Mouse (Mus musculus) E14TG2a.4 (cell line): ENCODE results near the gene Cdc42bpb.

Source experiments
- H3K27me3 ChIP-seq: 2 replicates; pipeline ENCODE4 v1.6.1; 2014; ENCODE audit warnings: low read length, control low read depth; ENCODE audit not compliant: insufficient read depth
- H3K36me3 ChIP-seq: 2 replicates; pipeline ENCODE4 v1.6.1; 2014; ENCODE audit warnings: low read length, control low read depth; ENCODE audit not compliant: insufficient read depth
- H3K4me1 ChIP-seq: replicated peaks from 2 replicates; pipeline ENCODE4 v1.6.1; 2014; ENCODE audit warnings: low read depth, low read length, control low read depth
- H3K4me3 ChIP-seq: replicated peaks from 2 replicates; pipeline ENCODE4 v1.5.1; 2014; ENCODE audit warnings: mild to moderate bottlenecking, low read length
- H3K9me3 ChIP-seq: 2 replicates; pipeline ENCODE4 v1.6.1; 2014; ENCODE audit warnings: low read length, control low read depth
- CTCF ChIP-seq: conservative IDR thresholded peaks from 2 replicates; pipeline ENCODE4 v1.5.1; 2014; ENCODE audit warnings: low read length
- NANOG ChIP-seq: IDR thresholded peaks from 2 replicates; pipeline ENCODE4 v1.6.1; 2014; ENCODE audit warnings: borderline replicate concordance, low read length, mixed read lengths
- POU5F1 ChIP-seq: IDR thresholded peaks from 2 replicates; pipeline ENCODE4 v1.6.1; 2014; ENCODE audit warnings: low read length, borderline replicate concordance

The Cdc42bpb gene

GRCm38 (mm10) chr12:111340692-111341091 lies 36.8 kb downstream of the Cdc42bpb start:
- TF ChIP-seq NANOG = no peak
- peaks cover 19% of the 10 kb centered on the region for H3K4me1 ChIP-seq
- H3K27me3 ChIP-seq = no peaks in the 10 kb centered on the region
- no peak overlapping the region for H3K4me3 ChIP-seq
- H3K36me3 ChIP-seq = peaks cover 76% of the 10 kb centered on the region
- no peaks in the 10 kb centered on the region for H3K9me3 ChIP-seq

GRCm38 (mm10) chr12:111337864-111338354 lies 39.6 kb downstream of the Cdc42bpb start:
- no peaks in the 10 kb centered on the region for H3K27me3 ChIP-seq
- TF ChIP-seq CTCF (no peak), NANOG (no peak), POU5F1 (no peak)
- H3K4me1 ChIP-seq = peaks cover 21% of the 10 kb centered on the region
- no peak overlapping the region for H3K4me3 ChIP-seq
- H3K9me3 ChIP-seq = no peaks in the 10 kb centered on the region
- peaks cover 96% of the 10 kb centered on the region for H3K36me3 ChIP-seq

DNA sequence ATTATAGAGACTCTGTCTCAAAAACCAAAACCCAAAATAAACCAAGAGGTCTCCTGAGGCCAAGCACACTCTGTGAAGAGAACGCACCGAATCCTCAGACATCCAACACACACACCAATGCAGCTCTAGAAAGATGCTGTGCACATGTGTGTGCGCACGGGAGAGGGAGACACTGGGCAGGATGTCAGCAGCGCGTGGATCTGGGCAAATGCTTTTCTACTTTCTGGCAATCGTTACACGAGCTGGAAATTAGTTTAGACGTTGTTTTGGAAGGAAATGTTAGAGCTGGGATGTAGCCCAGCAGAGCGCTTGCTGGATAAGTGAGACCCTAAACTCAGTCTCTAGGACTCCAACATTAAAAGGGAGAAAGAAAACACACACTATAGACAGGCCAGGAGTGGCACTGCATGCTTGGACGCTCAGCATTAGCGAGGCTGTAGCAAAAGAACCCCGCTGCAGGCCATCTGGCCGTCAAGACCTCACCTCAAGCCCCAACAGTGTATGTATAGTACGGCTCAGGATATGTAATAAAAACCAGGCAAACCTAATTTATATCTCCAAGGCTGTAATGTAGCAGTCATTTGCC lies 44.4 kb downstream of the Cdc42bpb start:
- H3K4me1 ChIP-seq = peaks cover 32% of the 10 kb centered on the region
- no peak overlapping the region for H3K4me3 ChIP-seq
- no peaks in the 10 kb centered on the region for H3K9me3 ChIP-seq
- H3K27me3 ChIP-seq = no peaks in the 10 kb centered on the region
- peaks cover 86% of the 10 kb centered on the region for H3K36me3 ChIP-seq
- TF ChIP-seq NANOG (no peak), CTCF (no peak), POU5F1 (no peak)

GRCm38 (mm10) chr12:111332443-111332842 lies 45.1 kb downstream of the Cdc42bpb start:
- peaks cover 86% of the 10 kb centered on the region for H3K36me3 ChIP-seq
- no peaks in the 10 kb centered on the region for H3K9me3 ChIP-seq
- no peak for TF ChIP-seq NANOG
- TF ChIP-seq CTCF = no peak
- TF ChIP-seq POU5F1 = no peak
- H3K4me1 ChIP-seq = peaks cover 26% of the 10 kb centered on the region
- H3K4me3 ChIP-seq = no peak overlapping the region
- no peaks in the 10 kb centered on the region for H3K27me3 ChIP-seq

- TF ChIP-seq POU5F1 = no peak
- no peak for TF ChIP-seq NANOG
- TF ChIP-seq CTCF = no peak
- H3K36me3 ChIP-seq = peaks cover 86% of the 10 kb centered on the region
- H3K9me3 ChIP-seq = no peaks in the 10 kb centered on the region
- peaks cover 25% of the 10 kb centered on the region for H3K4me1 ChIP-seq
- H3K27me3 ChIP-seq = no peaks in the 10 kb centered on the region
- H3K4me3 ChIP-seq = no peak overlapping the region
Measured at GRCm38 (mm10) chr12:111331573-111331972, 45.9 kb downstream of the Cdc42bpb start.

- Histone ChIP-seq H3K9me3 (no peaks in the 10 kb centered on the region), H3K4me1 (peaks cover 25% of the 10 kb centered on the region), H3K4me3 (no peak overlapping the region), H3K36me3 (peaks cover 86% of the 10 kb centered on the region), H3K27me3 (no peaks in the 10 kb centered on the region)
- TF ChIP-seq POU5F1 = no peak
- TF ChIP-seq CTCF = no peak
- no peak for TF ChIP-seq NANOG
Measured at GRCm38 (mm10) chr12:111329281-111329680, 48.2 kb downstream of the Cdc42bpb start.

DNA sequence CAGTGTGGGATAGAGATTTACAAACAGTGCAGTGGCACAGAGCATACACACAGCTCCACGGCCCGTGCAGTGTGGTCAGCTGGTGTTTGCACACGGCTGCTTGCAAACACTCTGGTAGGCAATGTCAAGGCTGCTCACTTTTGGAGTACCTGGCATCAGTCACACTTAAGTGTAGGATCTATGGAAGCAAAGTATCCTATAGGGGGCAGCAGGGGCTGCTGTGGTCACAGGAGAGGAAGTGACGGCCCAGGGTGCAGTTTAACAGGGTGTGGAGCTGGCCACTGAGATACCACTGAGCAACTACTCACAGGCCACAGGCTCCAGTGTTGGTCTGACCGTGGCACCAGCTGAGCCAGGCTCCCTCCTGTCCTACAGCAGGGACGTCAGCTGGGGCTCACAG lies 49.2 kb downstream of the Cdc42bpb start:
- Histone ChIP-seq H3K36me3 (peaks cover 89% of the 10 kb centered on the region), H3K4me3 (no peak overlapping the region), H3K27me3 (no peaks in the 10 kb centered on the region), H3K9me3 (no peaks in the 10 kb centered on the region), H3K4me1 (peaks cover 29% of the 10 kb centered on the region)
- TF ChIP-seq POU5F1 = no peak
- TF ChIP-seq CTCF = no peak; the same call in 1 of the 2 replicates
- no peak for TF ChIP-seq NANOG

DNA sequence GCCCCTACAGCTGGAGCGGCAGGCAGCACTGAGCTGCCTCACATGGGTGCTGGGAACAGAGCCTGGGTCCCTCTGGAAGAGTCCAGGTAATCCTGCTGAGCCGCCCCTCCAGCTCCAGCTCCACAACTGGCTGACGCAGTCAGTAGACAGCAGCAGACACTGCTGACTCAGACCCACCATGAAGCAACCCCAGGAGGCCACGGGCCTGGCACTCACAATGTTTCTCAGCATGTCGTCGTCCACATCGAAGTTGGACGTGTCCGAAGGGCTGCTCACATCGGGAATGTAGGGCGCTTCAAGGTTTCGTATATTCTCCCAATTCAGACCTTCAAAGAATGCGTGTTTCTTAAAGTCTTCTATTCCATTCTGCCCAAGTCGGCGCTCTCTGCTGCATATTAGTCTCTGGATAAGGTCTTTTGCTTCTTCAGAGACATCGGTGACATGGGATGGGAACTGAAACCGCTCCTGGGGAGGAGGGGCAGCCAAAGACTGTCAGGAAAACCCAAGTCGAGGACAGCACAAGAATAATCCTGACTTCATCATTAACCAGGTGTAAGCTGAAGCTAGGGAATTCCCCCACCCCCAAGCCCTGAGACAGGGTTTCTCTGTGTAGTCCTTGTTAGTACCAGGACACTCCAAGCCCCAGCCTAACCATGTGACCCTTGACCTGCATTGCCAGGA lies 51.6 kb downstream of the Cdc42bpb start:
- H3K4me3 ChIP-seq = no peak overlapping the region
- TF ChIP-seq CTCF (no peak), POU5F1 (no peak), NANOG (no peak)
- no peaks in the 10 kb centered on the region for H3K27me3 ChIP-seq
- peaks cover 91% of the 10 kb centered on the region for H3K36me3 ChIP-seq
- no peaks in the 10 kb centered on the region for H3K9me3 ChIP-seq
- peaks cover 34% of the 10 kb centered on the region for H3K4me1 ChIP-seq
